Mouse (Mus musculus) E14TG2a.4 (cell line): ENCODE results near the gene Nfe2l2.

Experiments
- CTCF ChIP-seq: conservative IDR thresholded peaks from 2 replicates; pipeline ENCODE4 v1.5.1; 2014; ENCODE audit warnings: low read length
- NANOG ChIP-seq: IDR thresholded peaks from 2 replicates; pipeline ENCODE4 v1.6.1; 2014; ENCODE audit warnings: borderline replicate concordance, low read length, mixed read lengths
- POU5F1 ChIP-seq: IDR thresholded peaks from 2 replicates; pipeline ENCODE4 v1.6.1; 2014; ENCODE audit warnings: low read length, borderline replicate concordance

DNA sequence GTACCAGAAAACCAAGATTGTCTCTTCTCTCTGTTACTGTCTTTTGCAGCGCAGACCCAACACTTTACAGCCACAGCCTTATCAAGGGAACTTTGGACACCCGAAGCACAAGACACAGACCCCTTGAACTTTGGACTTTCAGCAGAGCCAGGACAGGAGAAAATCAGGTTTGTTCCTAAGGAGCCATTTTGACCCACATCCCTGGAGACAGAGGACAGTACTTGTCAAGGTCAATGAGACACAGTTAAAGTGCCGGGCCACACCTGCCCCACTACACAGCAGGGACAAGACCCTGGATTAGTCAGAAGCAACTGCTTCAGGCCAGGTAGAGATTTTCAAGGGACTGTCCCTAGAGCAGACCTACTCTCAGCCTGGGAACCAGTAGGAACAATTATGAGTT is 7.2 kb downstream of the Nfe2l2 start:
- TF ChIP-seq CTCF, result no peak
- no peak for TF ChIP-seq NANOG
- TF ChIP-seq POU5F1, result no peak
